Mouse (Mus musculus): Measurements from ENCODE around the gene A530084C06Rik. TPM values are rescaled to one million over a fixed set of nuclear protein-coding genes. Genes with fewer than 3 reads are reported as not detected.

A530084C06Rik gene
- polyA plus RNA-seq, 1 experiment from 2014 or later: 0.10 TPM

- Histone ChIP-seq H3K9me3 (no peaks in the 10 kb centered on the region), H3K27ac (no peak overlapping the region), H3K4me2 (no peak overlapping the region), H3K36me3 (no peaks in the 10 kb centered on the region), H3K27me3 (no peaks in the 10 kb centered on the region), H3K4me3 (replicated peaks) (no peak overlapping the region), H3K9ac (replicated peaks) (no peak overlapping the region), H3K4me1 (replicated peaks) (no peaks in the 10 kb centered on the region)
- ATAC-seq (ENCODE audit: insufficient number of reproducible peaks, insufficient read depth, low FRiP score, low TSS enrichment, low read depth): no peak
- WGBS: 92% methylated on average over 5 of the region's 5 CpGs
These were observed 16.1 kb downstream of the A530084C06Rik start for GRCm38 (mm10) chr13:31543021-31543420.

- Histone ChIP-seq H3K4me2 (no peak overlapping the region), H3K4me3 (replicated peaks) (no peak overlapping the region), H3K9ac (replicated peaks) (no peak overlapping the region), H3K27me3 (no peaks in the 10 kb centered on the region), H3K27ac (no peak overlapping the region), H3K9me3 (no peaks in the 10 kb centered on the region), H3K4me1 (replicated peaks) (no peaks in the 10 kb centered on the region; the same call in none of the 2 replicates), H3K36me3 (no peaks in the 10 kb centered on the region)
- ATAC-seq (ENCODE audit: insufficient number of reproducible peaks, insufficient read depth, low FRiP score, low TSS enrichment, low read depth): no peak
- 92% methylated on average over 4 of the region's 4 CpGs for WGBS
These were observed 24.4 kb downstream of the A530084C06Rik start for GRCm38 (mm10) chr13:31534726-31535125.

- H3K4me2 ChIP-seq: no peak overlapping the region
- 43% methylated on average over 8 of the region's 8 CpGs for WGBS
- no peaks in the 10 kb centered on the region for H3K9me3 ChIP-seq
- no peaks in the 10 kb centered on the region for H3K36me3 ChIP-seq
- H3K4me1 ChIP-seq (replicated peaks): no peaks in the 10 kb centered on the region; the same call in none of the 2 replicates
- H3K4me3 ChIP-seq (replicated peaks): no peak overlapping the region
- ATAC-seq (ENCODE audit: insufficient number of reproducible peaks, insufficient read depth, low FRiP score, low TSS enrichment, low read depth): no peak
- H3K27ac ChIP-seq: no peak overlapping the region
- H3K9ac ChIP-seq (replicated peaks): no peak overlapping the region
- H3K27me3 ChIP-seq: no peaks in the 10 kb centered on the region
These were observed 27.5 kb downstream of the A530084C06Rik start for GRCm38 (mm10) chr13:31531651-31532061.

- H3K4me1 ChIP-seq (replicated peaks): no peaks in the 10 kb centered on the region; the same call in none of the 2 replicates
- H3K4me3 ChIP-seq (replicated peaks): no peak overlapping the region
- H3K4me2 ChIP-seq: no peak overlapping the region
- no peaks in the 10 kb centered on the region for H3K9me3 ChIP-seq
- 88% methylated on average over 5 of the region's 5 CpGs for WGBS
- H3K9ac ChIP-seq (replicated peaks): no peak overlapping the region
- no peaks in the 10 kb centered on the region for H3K27me3 ChIP-seq
- no peaks in the 10 kb centered on the region for H3K36me3 ChIP-seq
- ATAC-seq (ENCODE audit: insufficient number of reproducible peaks, insufficient read depth, low FRiP score, low TSS enrichment, low read depth): no peak
- H3K27ac ChIP-seq: no peak overlapping the region
These were observed 27.9 kb downstream of the A530084C06Rik start for GRCm38 (mm10) chr13:31531186-31531585.

DNA sequence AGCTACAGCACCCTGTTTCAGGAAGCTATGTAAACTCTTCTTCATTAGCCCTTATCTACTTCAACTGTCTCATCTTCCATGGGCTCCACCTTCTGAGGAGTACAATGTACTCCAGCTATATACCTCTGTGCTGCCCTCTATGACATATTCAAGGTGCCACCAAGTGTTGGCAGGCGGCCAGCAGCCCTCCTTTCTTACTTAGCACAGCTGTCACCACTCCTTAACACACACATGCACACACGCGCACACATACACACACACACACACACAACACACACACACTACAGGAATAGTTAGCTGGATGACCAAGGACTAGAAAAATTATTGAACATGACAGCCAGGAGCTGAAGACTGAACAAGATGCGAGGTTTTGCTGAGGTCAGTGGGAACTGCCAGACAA, 34.2 kb downstream of the A530084C06Rik start:
- no peak for ATAC-seq (ENCODE audit: insufficient number of reproducible peaks, insufficient read depth, low FRiP score, low TSS enrichment, low read depth)
- 85% methylated on average over 4 of the region's 4 CpGs for WGBS
- no peak overlapping the region for H3K9ac ChIP-seq (replicated peaks)

DNA sequence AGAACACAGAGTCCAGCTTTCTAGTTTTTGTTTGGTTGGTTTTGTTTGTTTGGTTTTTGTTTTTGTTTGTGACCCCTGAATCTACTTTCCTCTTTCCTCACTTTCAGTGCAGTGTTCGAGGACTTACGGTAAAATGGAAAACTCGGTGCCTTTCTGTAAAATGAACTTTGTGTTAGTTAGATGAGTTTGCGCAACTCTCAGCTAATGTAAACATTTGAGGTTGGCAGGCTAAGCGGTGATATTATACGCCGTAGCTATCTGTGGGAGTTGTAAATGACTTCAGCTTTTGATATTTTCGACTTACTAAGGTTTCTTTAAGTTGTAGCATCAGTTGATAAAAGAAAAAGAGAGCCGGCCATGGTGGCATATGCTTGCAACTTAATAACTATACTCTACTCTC, 40.2 kb downstream of the A530084C06Rik start:
- H3K27me3 ChIP-seq: no peaks in the 10 kb centered on the region
- H3K27ac ChIP-seq: no peak overlapping the region
- H3K4me3 ChIP-seq (replicated peaks): no peak overlapping the region
- no peaks in the 10 kb centered on the region for H3K9me3 ChIP-seq
- no peak overlapping the region for H3K9ac ChIP-seq (replicated peaks)
- WGBS: 90% methylated on average over 9 of the region's 9 CpGs
- H3K36me3 ChIP-seq: no peaks in the 10 kb centered on the region
- no peak overlapping the region for H3K4me2 ChIP-seq
- H3K4me1 ChIP-seq (replicated peaks): no peaks in the 10 kb centered on the region
- ATAC-seq (ENCODE audit: insufficient number of reproducible peaks, insufficient read depth, low FRiP score, low TSS enrichment, low read depth): no peak

More for the DNA sequence above, 34.2 kb downstream of the A530084C06Rik start:
- 0 out of 2 replicates have a peak, but pooled peaks cover 3% of the 10 kb centered on the region for H3K27me3 ChIP-seq
- H3K4me2 ChIP-seq: no peak overlapping the region
- H3K4me3 ChIP-seq (replicated peaks): no peak overlapping the region
- H3K9me3 ChIP-seq: no peaks in the 10 kb centered on the region
- H3K27ac ChIP-seq: no peak overlapping the region
- no peaks in the 10 kb centered on the region for H3K4me1 ChIP-seq (replicated peaks)
- no peaks in the 10 kb centered on the region for H3K36me3 ChIP-seq

- ATAC-seq (ENCODE audit: insufficient number of reproducible peaks, insufficient read depth, low FRiP score, low TSS enrichment, low read depth): no peak
- Histone ChIP-seq H3K4me2 (no peak overlapping the region), H3K36me3 (no peaks in the 10 kb centered on the region), H3K4me1 (replicated peaks) (no peaks in the 10 kb centered on the region), H3K4me3 (replicated peaks) (no peak overlapping the region), H3K27ac (no peak overlapping the region), H3K27me3 (0 out of 2 replicates have a peak, but pooled peaks cover 3% of the 10 kb centered on the region), H3K9ac (replicated peaks) (no peak overlapping the region), H3K9me3 (no peaks in the 10 kb centered on the region)
- WGBS: 71% methylated on average over 10 of the region's 10 CpGs
These were observed 40.7 kb downstream of the A530084C06Rik start for GRCm38 (mm10) chr13:31518411-31518886.

DNA sequence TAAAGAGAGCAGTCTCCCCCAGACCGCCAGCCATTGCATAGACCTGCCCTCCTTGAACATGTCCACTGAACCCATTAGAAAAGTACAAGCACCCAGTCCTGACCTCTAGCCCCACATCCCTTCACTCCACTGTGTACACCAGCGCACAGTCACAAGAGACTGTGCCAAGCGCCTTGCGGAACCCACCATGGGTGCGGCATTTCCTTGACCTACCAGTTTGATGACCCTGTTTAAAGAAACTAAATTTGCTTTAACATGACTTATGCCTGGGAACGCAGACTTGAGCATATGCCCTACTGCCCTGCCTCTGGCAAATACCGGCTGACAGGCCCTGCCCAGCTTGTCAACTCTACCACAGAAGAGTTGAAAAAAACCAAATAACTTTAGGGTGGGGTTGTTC, 43.9 kb downstream of the A530084C06Rik start:
- Histone ChIP-seq H3K9ac (replicated peaks) (no peak overlapping the region), H3K36me3 (no peaks in the 10 kb centered on the region), H3K4me3 (replicated peaks) (no peak overlapping the region), H3K9me3 (no peaks in the 10 kb centered on the region), H3K4me1 (replicated peaks) (no peaks in the 10 kb centered on the region), H3K27ac (no peak overlapping the region), H3K4me2 (no peak overlapping the region), H3K27me3 (0 out of 2 replicates have a peak, but pooled peaks cover 3% of the 10 kb centered on the region)
- ATAC-seq (ENCODE audit: insufficient number of reproducible peaks, insufficient read depth, low FRiP score, low TSS enrichment, low read depth): no peak
- WGBS: 88% methylated on average over 7 of the region's 7 CpGs

DNA sequence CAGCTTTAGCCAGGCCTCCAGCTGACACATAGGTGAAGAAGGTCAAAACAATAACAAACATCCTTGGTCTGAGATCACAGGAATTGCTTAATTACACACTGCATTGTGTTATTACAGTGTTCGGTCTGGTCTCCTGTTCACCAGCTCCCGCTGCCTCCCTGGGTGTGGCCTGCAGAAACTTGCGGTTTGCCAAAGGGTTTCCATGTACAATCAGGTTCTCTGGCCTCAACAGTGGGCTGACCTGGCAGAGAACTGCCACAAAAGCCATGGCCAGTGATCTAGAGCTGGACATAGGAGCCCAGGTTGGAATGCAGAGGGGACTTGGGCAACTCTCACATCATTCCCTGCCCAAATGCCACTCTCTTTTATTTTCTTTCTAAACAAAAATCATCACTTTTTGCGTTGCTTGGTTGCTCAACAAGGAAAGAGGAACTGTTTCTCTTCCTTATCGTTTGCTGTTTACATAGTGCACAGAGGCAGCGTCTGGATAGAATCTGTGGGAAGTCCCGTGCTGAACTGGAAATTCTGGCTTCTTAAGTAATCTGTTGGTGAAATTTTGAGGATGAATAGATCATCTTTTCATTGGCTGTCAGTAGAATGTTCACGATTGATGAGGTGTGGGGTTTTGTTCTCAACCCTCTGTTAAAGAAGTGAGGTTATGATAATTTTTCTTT, 52.5 kb downstream of the A530084C06Rik start:
- H3K9me3 ChIP-seq: no peaks in the 10 kb centered on the region
- H3K4me2 ChIP-seq: no peak overlapping the region
- 85% methylated on average over 8 of the region's 8 CpGs for WGBS
- no peak overlapping the region for H3K27ac ChIP-seq
- no peak overlapping the region for H3K4me3 ChIP-seq (replicated peaks)
- peaks cover 3% of the 10 kb centered on the region; the same call in 1 of the 2 replicates for H3K4me1 ChIP-seq (replicated peaks)
- H3K9ac ChIP-seq (replicated peaks): no peak overlapping the region
- H3K36me3 ChIP-seq: no peaks in the 10 kb centered on the region
- ATAC-seq (ENCODE audit: insufficient number of reproducible peaks, insufficient read depth, low FRiP score, low TSS enrichment, low read depth): no peak
- H3K27me3 ChIP-seq: no peaks in the 10 kb centered on the region

Other genes starting within 250 kb of the A530084C06Rik start
- gene Foxq1, start 3.2 kb downstream of the A530084C06Rik start, polyA plus RNA-seq (2016; fragmentation: Nextera tagmentation; extraction: Ambion mirVana): 0.17 and 0.18 TPM in 2 replicates
- gene Foxf2, start 66.5 kb upstream of the A530084C06Rik start, polyA plus RNA-seq (2016; fragmentation: Nextera tagmentation; extraction: Ambion mirVana): 0.64 and 0.97 TPM in 2 replicates
- 7.5 and 8.5 TPM in 2 replicates for gene Foxc1, start 247.3 kb upstream of the A530084C06Rik start, polyA plus RNA-seq (2016; fragmentation: Nextera tagmentation; extraction: Ambion mirVana)